Mouse (Mus musculus): Measurements from ENCODE around the gene Filip1l. TPM values are rescaled to one million over a fixed set of nuclear protein-coding genes. Genes with fewer than 3 reads are reported as not detected.

Filip1l gene
- polyA plus RNA-seq, 1 experiment from 2014 or later, result 4.2 TPM

DNA sequence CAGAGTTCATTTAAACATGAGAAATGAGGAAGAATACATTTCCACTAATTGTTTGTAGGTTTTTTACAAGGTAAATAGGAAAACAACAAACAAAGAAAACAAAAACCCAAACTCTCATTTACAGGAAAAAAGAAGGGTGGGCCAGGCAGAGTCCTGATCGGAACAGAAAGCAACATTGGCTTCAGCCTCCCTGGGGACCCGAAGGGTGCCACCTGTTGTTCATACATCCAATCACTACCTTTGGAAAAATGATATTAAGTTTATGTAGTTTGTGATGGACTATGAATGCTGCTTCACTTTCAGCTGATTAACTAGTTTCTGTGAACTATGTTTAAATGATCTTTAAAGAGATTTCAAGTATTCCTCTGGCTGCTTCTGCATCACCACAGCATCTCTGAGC lies 198.7 kb downstream of the Filip1l start:
- Histone ChIP-seq H3K9ac (no peak overlapping the region), H3K9me3 (no peaks in the 10 kb centered on the region), H3K4me3 (no peak overlapping the region), H3K27me3 (peaks cover 8% of the 10 kb centered on the region), H3K4me1 (replicated peaks) (0 out of 2 replicates have a peak, but pooled peaks cover 6% of the 10 kb centered on the region), H3K27ac (replicated peaks) (no peak overlapping the region), H3K36me3 (no peaks in the 10 kb centered on the region), H3K4me2 (no peak overlapping the region)
- no peak for ATAC-seq (ENCODE audit: low read depth)
- WGBS, result 70% methylated on average over 2 of the region's 2 CpGs

DNA sequence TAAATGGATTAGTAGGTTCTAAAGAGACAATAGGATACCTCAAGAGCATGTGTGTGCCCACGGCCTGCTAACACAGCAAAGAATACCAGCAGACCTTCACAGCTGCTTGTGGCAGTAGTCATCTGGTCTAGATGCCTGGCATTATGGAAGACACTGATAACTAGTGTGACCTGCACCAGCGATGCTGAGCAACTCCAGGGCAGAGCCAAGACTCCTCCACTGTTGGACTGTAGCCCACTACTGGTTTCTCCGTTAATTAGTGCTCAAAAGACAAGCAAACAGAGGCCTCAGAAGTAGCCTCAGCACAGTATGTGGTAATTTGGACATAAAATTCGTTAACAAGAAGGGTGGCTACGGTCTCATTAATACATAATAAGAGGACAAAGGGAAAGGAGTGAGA lies 199.8 kb downstream of the Filip1l start:
- Histone ChIP-seq H3K27me3 (peaks cover 4% of the 10 kb centered on the region; the same call in 1 of the 2 replicates), H3K36me3 (no peaks in the 10 kb centered on the region), H3K9me3 (no peaks in the 10 kb centered on the region), H3K4me2 (no peak overlapping the region), H3K27ac (replicated peaks) (no peak overlapping the region), H3K4me3 (no peak overlapping the region), H3K4me1 (replicated peaks) (0 out of 2 replicates have a peak, but pooled peaks cover 6% of the 10 kb centered on the region), H3K9ac (no peak overlapping the region)
- WGBS, result 83% methylated on average over 5 of the region's 5 CpGs
- no peak for ATAC-seq (ENCODE audit: low read depth)

DNA sequence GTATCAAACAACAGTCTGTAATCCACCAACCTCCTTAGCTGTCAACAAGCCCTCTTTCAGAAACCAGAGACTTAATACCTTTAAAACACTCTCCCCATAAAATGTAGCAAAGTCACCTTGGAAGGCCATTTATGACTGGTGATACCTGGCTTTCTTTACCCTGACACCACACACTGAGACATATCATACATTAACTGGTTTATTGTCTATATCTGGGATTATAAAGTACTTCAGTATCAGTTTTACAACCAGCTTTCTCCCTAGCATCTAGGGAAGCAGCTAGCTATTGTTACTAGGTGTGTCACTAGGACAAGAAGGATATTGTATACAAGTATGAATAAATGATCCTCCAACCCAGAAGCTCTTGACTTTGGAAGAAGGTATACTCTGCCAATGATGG lies 200.3 kb downstream of the Filip1l start:
- H3K9ac ChIP-seq, result no peak overlapping the region
- 0 out of 2 replicates have a peak, but pooled peaks cover 6% of the 10 kb centered on the region for H3K4me1 ChIP-seq (replicated peaks)
- H3K4me2 ChIP-seq, result no peak overlapping the region
- no peaks in the 10 kb centered on the region for H3K36me3 ChIP-seq
- no peaks in the 10 kb centered on the region for H3K9me3 ChIP-seq
- no peak overlapping the region for H3K27ac ChIP-seq (replicated peaks)
- H3K4me3 ChIP-seq, result no peak overlapping the region
- peaks cover 4% of the 10 kb centered on the region; the same call in 1 of the 2 replicates for H3K27me3 ChIP-seq
- ATAC-seq (ENCODE audit: low read depth), result no peak

DNA sequence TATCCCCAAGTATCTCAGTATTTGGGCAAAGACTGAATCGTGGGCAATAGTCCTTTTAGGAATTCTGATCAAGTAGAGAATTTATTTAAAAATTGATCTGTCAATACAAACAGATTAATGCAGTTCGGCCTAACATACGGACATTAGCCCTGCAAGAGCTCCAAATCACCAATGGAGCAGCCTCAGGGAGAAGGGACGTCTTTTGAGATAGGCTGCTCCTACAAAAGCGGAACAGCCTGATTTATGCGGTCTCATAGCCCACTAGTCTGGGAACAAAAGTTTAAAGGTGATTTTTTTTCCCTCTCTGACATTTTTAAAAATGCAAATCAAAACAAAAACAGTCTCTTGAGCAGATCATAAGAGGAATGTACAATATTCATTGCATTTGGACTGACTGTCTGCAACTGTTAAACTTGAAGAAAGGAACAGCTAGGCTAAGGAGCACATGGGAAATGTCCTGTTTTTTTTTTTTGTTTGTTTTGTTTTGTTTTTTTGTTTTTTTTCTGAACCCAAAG lies 202.1 kb downstream of the Filip1l start:
- Histone ChIP-seq H3K36me3 (no peaks in the 10 kb centered on the region), H3K4me3 (no peak overlapping the region), H3K9ac (no peak overlapping the region), H3K4me2 (no peak overlapping the region), H3K27me3 (no peaks in the 10 kb centered on the region), H3K27ac (replicated peaks) (no peak overlapping the region), H3K9me3 (no peaks in the 10 kb centered on the region), H3K4me1 (replicated peaks) (0 out of 2 replicates have a peak, but pooled peaks cover 2% of the 10 kb centered on the region)
- WGBS, result 63% methylated on average over 6 of the region's 6 CpGs
- no peak for ATAC-seq (ENCODE audit: low read depth)

DNA sequence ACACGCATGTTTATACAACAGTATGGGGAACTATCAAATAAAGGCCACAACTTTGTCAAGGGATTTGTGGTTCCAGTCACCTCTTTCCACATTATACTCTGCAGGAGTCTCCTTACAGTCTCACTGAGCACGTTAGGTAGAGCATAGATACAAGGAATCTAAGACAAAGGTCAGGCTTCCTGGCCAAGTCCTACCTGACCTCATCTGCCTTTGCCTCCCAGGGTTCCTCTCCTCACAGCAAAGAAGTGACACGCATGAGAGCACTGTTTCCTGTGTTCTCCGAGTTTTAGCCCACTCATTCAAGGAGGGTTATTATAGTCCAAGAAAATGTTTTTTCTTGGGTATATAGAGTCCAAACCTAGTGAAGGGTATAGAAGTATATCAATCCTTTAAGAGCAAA lies 202.8 kb downstream of the Filip1l start:
- Histone ChIP-seq H3K4me2 (no peak overlapping the region), H3K9me3 (no peaks in the 10 kb centered on the region), H3K27me3 (no peaks in the 10 kb centered on the region), H3K4me3 (no peak overlapping the region), H3K36me3 (no peaks in the 10 kb centered on the region), H3K27ac (replicated peaks) (no peak overlapping the region), H3K9ac (no peak overlapping the region), H3K4me1 (replicated peaks) (0 out of 2 replicates have a peak, but pooled peaks cover 2% of the 10 kb centered on the region)
- 77% methylated on average over 4 of the region's 4 CpGs for WGBS
- no peak for ATAC-seq (ENCODE audit: low read depth)

DNA sequence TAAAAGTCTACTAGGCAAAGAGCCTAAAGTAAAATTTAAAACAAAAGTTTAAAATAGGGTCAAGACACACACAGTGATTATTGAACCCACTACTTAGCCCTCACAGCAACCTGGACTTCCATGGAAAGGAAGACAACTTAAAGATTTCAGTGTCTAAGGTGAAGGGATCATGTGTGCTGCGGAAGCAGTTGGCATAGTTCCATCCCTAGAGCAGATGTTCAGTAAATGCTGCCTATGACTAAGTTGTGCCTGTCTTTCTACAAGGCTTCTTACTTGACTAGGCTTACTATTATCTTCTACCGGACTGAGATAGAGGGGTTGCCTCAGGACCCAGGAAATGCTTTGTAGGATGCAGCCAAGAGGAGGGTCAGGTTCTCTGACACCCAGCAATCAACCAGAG lies 203.4 kb downstream of the Filip1l start:
- Histone ChIP-seq H3K4me1 (replicated peaks) (no peaks in the 10 kb centered on the region), H3K27me3 (no peaks in the 10 kb centered on the region), H3K4me2 (no peak overlapping the region), H3K27ac (replicated peaks) (no peak overlapping the region), H3K9me3 (no peaks in the 10 kb centered on the region), H3K9ac (no peak overlapping the region), H3K36me3 (no peaks in the 10 kb centered on the region), H3K4me3 (no peak overlapping the region)
- no peak for ATAC-seq (ENCODE audit: low read depth)
- 76% methylated on average over 2 of the region's 2 CpGs for WGBS

DNA sequence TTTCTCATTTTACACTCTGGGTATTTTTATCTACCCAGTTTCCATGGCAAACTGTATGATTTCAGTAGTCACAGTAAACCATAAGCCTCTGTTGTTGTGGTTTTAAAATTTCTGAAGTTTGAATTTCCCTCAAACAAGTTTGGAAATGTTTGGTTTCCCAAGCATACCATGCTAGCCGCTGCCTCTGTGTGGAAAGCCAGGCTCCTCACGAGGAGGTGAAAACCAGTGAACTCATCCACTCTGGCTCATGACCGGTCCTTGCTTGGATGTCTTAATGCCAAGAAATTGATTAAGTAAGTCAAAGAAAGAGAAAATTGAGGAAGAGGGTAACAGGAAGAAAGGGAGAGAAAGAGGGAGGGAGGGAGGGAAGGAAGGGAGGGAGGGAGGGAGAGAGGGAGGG lies 205.4 kb downstream of the Filip1l start:
- Histone ChIP-seq H3K27me3 (no peaks in the 10 kb centered on the region), H3K36me3 (no peaks in the 10 kb centered on the region), H3K9ac (no peak overlapping the region), H3K4me3 (no peak overlapping the region), H3K4me2 (no peak overlapping the region), H3K4me1 (replicated peaks) (no peaks in the 10 kb centered on the region), H3K9me3 (no peaks in the 10 kb centered on the region), H3K27ac (replicated peaks) (no peak overlapping the region)
- no peak for ATAC-seq (ENCODE audit: low read depth)
- WGBS, result 87% methylated on average over 3 of the region's 3 CpGs

DNA sequence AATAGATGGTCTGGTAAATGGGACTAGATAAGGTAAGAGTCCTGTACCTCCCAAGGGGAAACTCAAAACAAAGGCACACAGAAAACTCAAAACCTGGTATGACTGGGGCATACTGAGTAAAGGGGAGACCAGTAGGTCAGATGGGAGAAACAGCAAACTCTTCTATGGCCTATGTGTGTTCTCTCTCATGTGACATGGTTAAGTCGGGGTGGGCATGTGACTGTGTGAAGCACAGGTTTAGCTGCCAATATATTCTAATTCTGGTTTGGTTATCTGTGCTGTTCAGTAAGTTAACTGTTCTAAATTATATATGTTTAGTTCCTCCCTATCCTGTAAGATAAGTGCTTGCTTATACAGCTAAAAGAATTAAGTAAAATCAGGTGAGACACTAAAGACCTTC lies 207.3 kb downstream of the Filip1l start:
- no peaks in the 10 kb centered on the region for H3K36me3 ChIP-seq
- H3K27me3 ChIP-seq, result no peaks in the 10 kb centered on the region
- H3K27ac ChIP-seq (replicated peaks), result no peak overlapping the region
- no peak overlapping the region for H3K4me2 ChIP-seq
- no peak for ATAC-seq (ENCODE audit: low read depth)
- H3K9me3 ChIP-seq, result no peaks in the 10 kb centered on the region
- H3K4me3 ChIP-seq, result no peak overlapping the region
- no peak overlapping the region for H3K9ac ChIP-seq
- whole genome bisulfite sequencing, result 79% methylated on average over 1 of the region's 1 CpGs
- H3K4me1 ChIP-seq (replicated peaks), result no peaks in the 10 kb centered on the region

DNA sequence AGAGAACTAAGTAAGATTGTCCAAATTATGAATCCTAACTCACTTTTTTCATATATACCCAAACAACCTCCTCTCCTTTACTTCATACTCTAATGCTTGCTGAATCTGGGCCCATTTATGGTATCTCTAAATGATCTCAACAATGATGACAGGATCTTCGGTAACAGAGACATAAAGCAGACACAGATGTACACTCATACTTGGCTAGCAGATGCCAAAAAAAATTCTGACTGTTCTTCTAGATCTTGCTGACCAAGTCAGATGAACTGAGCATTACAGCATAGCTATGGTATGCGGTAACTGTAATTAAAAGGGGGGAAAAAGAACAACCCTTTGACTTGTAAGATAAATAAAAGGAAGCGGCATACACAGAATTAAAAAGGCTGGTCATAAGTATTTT lies 210.6 kb downstream of the Filip1l start:
- Histone ChIP-seq H3K27me3 (no peaks in the 10 kb centered on the region), H3K9ac (no peak overlapping the region), H3K9me3 (no peaks in the 10 kb centered on the region), H3K36me3 (no peaks in the 10 kb centered on the region), H3K4me1 (replicated peaks) (no peaks in the 10 kb centered on the region), H3K4me2 (no peak overlapping the region), H3K27ac (replicated peaks) (no peak overlapping the region), H3K4me3 (no peak overlapping the region)
- no peak for ATAC-seq (ENCODE audit: low read depth)
- WGBS, result 80% methylated on average over 3 of the region's 3 CpGs

DNA sequence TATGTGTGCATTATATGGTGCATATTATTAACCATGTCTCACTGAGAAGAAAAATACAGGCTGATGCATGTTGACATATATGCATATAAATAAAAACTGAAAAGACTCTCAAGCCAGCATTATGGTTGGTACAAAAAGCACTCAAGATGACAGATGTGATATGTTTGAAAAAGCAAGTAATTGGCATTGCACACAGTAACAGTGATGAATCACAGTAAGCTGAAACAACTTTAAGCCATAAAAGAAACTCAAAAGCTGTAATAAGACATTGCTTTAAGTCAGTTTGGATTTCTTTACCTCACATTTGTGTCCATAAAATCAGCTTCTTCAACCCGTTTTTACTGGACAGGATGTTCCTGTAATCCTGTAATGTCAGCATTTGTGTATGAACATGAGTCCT lies 211.9 kb downstream of the Filip1l start:
- no peaks in the 10 kb centered on the region for H3K4me1 ChIP-seq (replicated peaks)
- H3K27me3 ChIP-seq, result no peaks in the 10 kb centered on the region
- H3K4me2 ChIP-seq, result no peak overlapping the region
- H3K4me3 ChIP-seq, result no peak overlapping the region
- H3K36me3 ChIP-seq, result 0 out of 2 replicates have a peak, but pooled peaks cover under 1% of the 10 kb centered on the region
- 66% methylated on average over 1 of the region's 1 CpGs for WGBS
- ATAC-seq (ENCODE audit: low read depth), result no peak
- no peaks in the 10 kb centered on the region for H3K9me3 ChIP-seq
- H3K9ac ChIP-seq, result no peak overlapping the region
- H3K27ac ChIP-seq (replicated peaks), result no peak overlapping the region

DNA sequence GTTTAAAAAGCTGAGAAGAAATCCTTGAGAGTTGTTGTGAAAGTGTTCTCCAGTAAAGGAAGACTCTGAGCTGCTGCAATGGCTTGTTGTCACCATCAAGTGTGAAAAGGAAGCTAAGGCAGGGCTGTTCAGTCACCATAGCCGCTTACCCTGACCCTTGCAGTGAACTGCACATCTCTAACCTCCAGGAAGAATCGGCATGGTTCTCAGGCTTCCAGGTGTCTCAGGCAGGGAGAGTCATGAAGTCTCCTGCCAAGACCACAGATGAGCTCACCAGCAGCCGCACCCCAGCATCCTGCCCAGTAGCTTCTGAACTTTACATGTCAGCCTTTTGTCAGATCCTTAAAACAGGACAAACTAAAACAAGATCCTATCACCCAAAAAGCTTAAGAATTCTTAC lies 213.3 kb downstream of the Filip1l start:
- Histone ChIP-seq H3K9ac (no peak overlapping the region), H3K4me3 (no peak overlapping the region), H3K9me3 (no peaks in the 10 kb centered on the region), H3K36me3 (0 out of 2 replicates have a peak, but pooled peaks cover 4% of the 10 kb centered on the region), H3K4me2 (no peak overlapping the region), H3K27me3 (no peaks in the 10 kb centered on the region), H3K27ac (replicated peaks) (no peak overlapping the region), H3K4me1 (replicated peaks) (no peaks in the 10 kb centered on the region)
- 83% methylated on average over 3 of the region's 3 CpGs for whole genome bisulfite sequencing
- ATAC-seq (ENCODE audit: low read depth), result no peak

DNA sequence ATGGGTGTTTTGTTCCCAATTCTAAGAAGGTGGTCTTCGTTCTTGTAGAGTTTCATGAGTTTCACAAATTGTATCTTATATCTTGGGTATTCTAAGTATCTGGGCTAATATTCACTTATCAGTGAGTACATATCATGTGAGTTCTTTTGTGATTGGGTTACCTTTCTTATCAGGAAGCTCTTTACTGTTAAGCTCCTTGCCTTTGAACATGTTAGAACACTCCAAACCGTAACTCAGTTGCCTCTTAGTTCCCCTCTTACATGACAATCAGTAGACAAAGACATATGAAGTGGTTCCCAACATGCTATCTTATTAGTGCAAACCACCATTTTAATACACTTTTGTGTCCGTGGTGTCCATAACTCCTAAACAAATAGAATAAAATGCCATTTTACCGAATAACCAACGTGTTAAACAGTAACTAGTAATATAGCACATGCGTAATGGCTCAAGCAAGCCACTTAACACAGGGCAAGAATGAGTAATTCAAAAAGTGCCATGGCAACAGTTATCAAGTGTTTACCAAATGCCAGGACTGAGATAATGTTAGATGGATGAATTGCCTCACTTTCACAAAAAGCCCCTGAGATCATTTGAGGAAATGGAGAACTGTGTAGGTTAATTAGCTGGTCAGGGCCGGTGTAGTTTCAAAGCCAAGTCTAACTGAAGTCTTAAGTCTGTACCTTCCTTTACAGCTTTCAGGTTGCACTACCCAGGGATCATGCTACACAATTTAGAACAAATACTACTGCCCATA lies 215.9 kb downstream of the Filip1l start:
- Histone ChIP-seq H3K4me3 (no peak overlapping the region), H3K27ac (replicated peaks) (no peak overlapping the region), H3K4me2 (no peak overlapping the region), H3K4me1 (replicated peaks) (peaks cover 6% of the 10 kb centered on the region; the same call in 1 of the 2 replicates), H3K9ac (no peak overlapping the region), H3K27me3 (no peaks in the 10 kb centered on the region), H3K9me3 (no peaks in the 10 kb centered on the region), H3K36me3 (0 out of 2 replicates have a peak, but pooled peaks cover 4% of the 10 kb centered on the region)
- 95% methylated on average over 7 of the region's 7 CpGs for WGBS
- no peak for ATAC-seq (ENCODE audit: low read depth)

All from neural tube, embryonic 13.5 days (tissue).